Mouse (Mus musculus): ENCODE measurements around the gene Gpr26. TPM values are rescaled to one million over a fixed set of nuclear protein-coding genes. Genes with fewer than 3 reads are reported as not detected.

Gene Gpr26
- polyA plus RNA-seq, 1 experiment from 2014 or later: not detected

DNA sequence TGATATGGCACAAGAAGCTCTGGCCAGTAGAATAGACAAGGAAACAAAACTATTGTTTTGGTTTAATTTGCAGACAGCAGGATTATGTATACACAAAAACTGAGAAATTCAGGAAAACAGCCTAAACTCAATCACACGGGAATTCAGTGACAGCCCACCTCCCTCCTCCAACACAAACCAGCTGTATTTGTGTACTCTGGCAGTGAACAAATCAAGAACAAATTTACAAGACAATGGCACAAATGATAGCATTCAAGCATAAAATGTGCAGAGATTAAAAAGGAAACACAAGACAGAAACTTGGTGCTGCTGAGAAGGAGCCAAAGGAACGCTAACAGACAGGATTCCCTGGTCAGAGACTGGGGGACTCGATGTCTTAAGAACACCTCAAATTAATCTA lies 12.9 kb upstream of the Gpr26 start:
- H3K4me3 ChIP-seq (ENCODE audit: low read depth, low read length): no peak overlapping the region

DNA sequence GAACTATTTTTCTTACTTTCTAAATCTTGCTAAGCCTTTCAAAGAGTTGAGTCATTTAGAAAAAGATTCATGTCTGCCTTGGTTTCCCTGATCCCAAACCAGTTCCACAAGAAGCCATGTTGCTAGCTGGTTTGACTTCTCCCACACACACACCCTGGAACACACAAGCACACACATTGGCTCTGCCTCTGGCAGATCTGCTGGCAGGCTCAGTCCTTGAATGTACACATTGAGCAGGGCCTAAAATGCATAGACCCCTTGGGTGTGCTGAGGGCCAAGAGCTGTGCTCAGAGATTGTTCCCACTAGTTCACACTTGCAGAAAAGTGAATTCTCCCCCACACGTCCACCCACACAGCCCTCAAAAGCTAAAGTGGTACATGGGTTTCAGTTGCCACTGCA lies 7.6 kb upstream of the Gpr26 start:
- H3K4me3 ChIP-seq (ENCODE audit: low read depth, low read length): no peak overlapping the region
- TF ChIP-seq EP300 (optimal IDR thresholded peaks at IDR 0.05): no peak
- TF ChIP-seq CTCF (IDR thresholded peaks at IDR 0.05; ENCODE audit: low read depth): no peak
- WGBS: 62% methylated on average over 1 of the region's 1 CpGs
- H3K9ac ChIP-seq (ENCODE audit: low read length): no peak overlapping the region
- no peaks in the 10 kb centered on the region for H3K9me3 ChIP-seq (ENCODE audit: control insufficient read depth, low read length)
- H3K4me2 ChIP-seq (replicated peaks; ENCODE audit: low read depth): no peak overlapping the region
- H3K27me3 ChIP-seq (ENCODE audit: control insufficient read depth, insufficient read depth, low read length): no peaks in the 10 kb centered on the region
- ATAC-seq (ENCODE audit: low FRiP score, low TSS enrichment): no peak
- H3K36me3 ChIP-seq (ENCODE audit: control insufficient read depth, insufficient read depth, low read length): no peaks in the 10 kb centered on the region
- no peak for DNase-seq (ENCODE audit: low spot score)
- no peak overlapping the region for H3K27ac ChIP-seq (replicated peaks)
- H3K4me1 ChIP-seq (replicated peaks; ENCODE audit: control insufficient read depth, insufficient read depth): no peaks in the 10 kb centered on the region

More for the DNA sequence above, 12.9 kb upstream of the Gpr26 start:
- H3K4me2 ChIP-seq (replicated peaks; ENCODE audit: low read depth): no peak overlapping the region
- H3K4me1 ChIP-seq (replicated peaks; ENCODE audit: control insufficient read depth, insufficient read depth): no peaks in the 10 kb centered on the region
- ATAC-seq (ENCODE audit: low FRiP score, low TSS enrichment) (no peak), DNase-seq (ENCODE audit: low spot score) (no peak)
- H3K9me3 ChIP-seq (ENCODE audit: control insufficient read depth, low read length): no peaks in the 10 kb centered on the region
- H3K36me3 ChIP-seq (ENCODE audit: control insufficient read depth, insufficient read depth, low read length): no peaks in the 10 kb centered on the region
- no peaks in the 10 kb centered on the region for H3K27me3 ChIP-seq (ENCODE audit: control insufficient read depth, insufficient read depth, low read length)
- no peak overlapping the region for H3K9ac ChIP-seq (ENCODE audit: low read length)
- no peak for TF ChIP-seq EP300 (optimal IDR thresholded peaks at IDR 0.05)
- no peak for TF ChIP-seq CTCF (IDR thresholded peaks at IDR 0.05; ENCODE audit: low read depth)
- H3K27ac ChIP-seq (replicated peaks): no peak overlapping the region
- WGBS: 49% methylated on average over 3 of the region's 3 CpGs

DNA sequence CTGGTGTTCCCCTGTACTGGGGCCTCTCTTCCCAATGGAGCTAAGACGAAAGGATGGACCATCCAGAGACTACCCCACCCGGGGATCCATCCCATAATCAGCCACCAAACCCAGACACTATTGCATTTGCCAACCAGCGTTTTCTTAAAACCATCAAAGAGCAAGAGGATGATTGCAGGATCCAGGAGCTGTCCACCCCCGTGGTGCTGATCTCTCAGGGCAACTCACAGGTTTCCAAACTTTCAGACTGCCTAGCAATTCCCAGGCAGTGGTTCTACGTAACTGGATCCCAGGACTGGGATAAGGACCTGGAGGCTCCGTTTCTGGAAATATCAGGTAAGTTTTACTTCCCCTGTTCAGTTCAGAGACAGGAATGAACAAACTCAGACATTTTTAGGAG lies 5.7 kb upstream of the Gpr26 start:
- WGBS: 24% methylated on average over 6 of the region's 6 CpGs
- Histone ChIP-seq H3K4me3 (ENCODE audit: low read depth, low read length) (no peak overlapping the region), H3K4me1 (replicated peaks; ENCODE audit: control insufficient read depth, insufficient read depth) (no peaks in the 10 kb centered on the region), H3K9me3 (ENCODE audit: control insufficient read depth, low read length) (no peaks in the 10 kb centered on the region), H3K27ac (replicated peaks) (no peak overlapping the region), H3K4me2 (replicated peaks; ENCODE audit: low read depth) (no peak overlapping the region), H3K9ac (ENCODE audit: low read length) (no peak overlapping the region), H3K36me3 (ENCODE audit: control insufficient read depth, insufficient read depth, low read length) (no peaks in the 10 kb centered on the region), H3K27me3 (ENCODE audit: control insufficient read depth, insufficient read depth, low read length) (no peaks in the 10 kb centered on the region)
- TF ChIP-seq EP300 (optimal IDR thresholded peaks at IDR 0.05): no peak
- no peak for TF ChIP-seq CTCF (IDR thresholded peaks at IDR 0.05; ENCODE audit: low read depth)
- no peak for ATAC-seq (ENCODE audit: low FRiP score, low TSS enrichment)
- DNase-seq (ENCODE audit: low spot score): peak; percentile 57

DNA sequence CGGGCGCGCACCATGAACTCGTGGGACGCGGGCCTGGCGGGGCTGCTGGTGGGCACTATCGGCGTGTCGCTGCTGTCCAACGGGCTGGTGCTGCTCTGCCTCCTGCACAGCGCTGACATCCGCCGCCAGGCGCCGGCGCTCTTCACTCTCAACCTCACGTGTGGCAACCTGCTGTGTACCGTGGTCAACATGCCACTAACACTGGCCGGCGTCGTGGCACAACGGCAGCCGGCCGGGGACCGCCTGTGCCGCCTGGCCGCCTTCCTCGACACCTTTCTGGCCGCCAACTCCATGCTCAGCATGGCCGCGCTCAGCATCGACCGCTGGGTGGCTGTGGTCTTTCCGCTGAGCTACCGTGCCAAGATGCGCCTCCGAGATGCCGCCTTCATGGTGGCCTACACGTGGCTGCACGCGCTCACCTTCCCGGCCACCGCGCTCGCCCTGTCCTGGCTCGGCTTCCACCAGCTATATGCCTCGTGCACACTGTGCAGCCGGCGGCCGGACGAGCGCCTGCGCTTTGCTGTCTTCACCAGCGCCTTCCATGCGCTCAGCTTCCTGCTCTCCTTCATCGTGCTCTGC lies 745 bp downstream of the Gpr26 start:
- H3K9me3 ChIP-seq (ENCODE audit: control insufficient read depth, low read length): no peaks in the 10 kb centered on the region
- no peak overlapping the region for H3K4me2 ChIP-seq (replicated peaks; ENCODE audit: low read depth)
- TF ChIP-seq CTCF (IDR thresholded peaks at IDR 0.05; ENCODE audit: low read depth) (no peak), EP300 (optimal IDR thresholded peaks at IDR 0.05) (no peak)
- H3K4me1 ChIP-seq (replicated peaks; ENCODE audit: control insufficient read depth, insufficient read depth): no peaks in the 10 kb centered on the region
- ATAC-seq (ENCODE audit: low FRiP score, low TSS enrichment) (peak; percentile 38; the same call in 1 of the 2 replicates), DNase-seq (ENCODE audit: low spot score) (no peak)
- H3K27me3 ChIP-seq (ENCODE audit: control insufficient read depth, insufficient read depth, low read length): peaks cover 9% of the 10 kb centered on the region; the same call in 1 of the 2 replicates
- no peak overlapping the region for H3K4me3 ChIP-seq (ENCODE audit: low read depth, low read length)
- 8% methylated on average over 55 of the region's 57 CpGs for WGBS
- no peak overlapping the region for H3K27ac ChIP-seq (replicated peaks)
- no peak overlapping the region for H3K9ac ChIP-seq (ENCODE audit: low read length)
- no peaks in the 10 kb centered on the region for H3K36me3 ChIP-seq (ENCODE audit: control insufficient read depth, insufficient read depth, low read length)

DNA sequence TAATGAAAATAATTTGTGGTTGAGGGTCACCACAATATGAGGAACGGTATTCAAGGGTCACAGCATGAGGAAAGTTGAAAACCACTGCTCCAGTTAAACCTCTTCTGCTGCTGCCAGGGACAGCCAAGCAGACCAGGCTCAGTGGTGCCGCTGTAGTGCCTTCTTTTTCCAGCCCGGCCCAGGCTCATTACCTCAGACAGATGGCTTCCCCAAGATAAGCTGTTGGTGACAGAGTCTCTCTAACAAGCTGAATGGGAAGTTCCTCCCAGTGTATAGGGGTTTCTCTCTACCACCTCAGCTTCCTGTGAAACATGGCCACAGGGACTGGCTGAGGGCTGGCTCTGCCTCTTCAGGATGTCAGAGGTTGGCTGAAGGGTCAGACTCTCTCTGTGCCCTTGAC lies 4.0 kb downstream of the Gpr26 start:
- Histone ChIP-seq H3K4me1 (replicated peaks; ENCODE audit: control insufficient read depth, insufficient read depth) (no peaks in the 10 kb centered on the region), H3K9ac (ENCODE audit: low read length) (no peak overlapping the region), H3K27ac (replicated peaks) (no peak overlapping the region), H3K27me3 (ENCODE audit: control insufficient read depth, insufficient read depth, low read length) (peaks cover 9% of the 10 kb centered on the region; the same call in 1 of the 2 replicates), H3K9me3 (ENCODE audit: control insufficient read depth, low read length) (no peaks in the 10 kb centered on the region), H3K4me3 (ENCODE audit: low read depth, low read length) (no peak overlapping the region), H3K4me2 (replicated peaks; ENCODE audit: low read depth) (no peak overlapping the region), H3K36me3 (ENCODE audit: control insufficient read depth, insufficient read depth, low read length) (no peaks in the 10 kb centered on the region)
- WGBS: 49% methylated on average over 3 of the region's 3 CpGs
- TF ChIP-seq EP300 (optimal IDR thresholded peaks at IDR 0.05): no peak
- no peak for TF ChIP-seq CTCF (IDR thresholded peaks at IDR 0.05; ENCODE audit: low read depth)
- DNase-seq (ENCODE audit: low spot score) (no peak), ATAC-seq (ENCODE audit: low FRiP score, low TSS enrichment) (no peak)

DNA sequence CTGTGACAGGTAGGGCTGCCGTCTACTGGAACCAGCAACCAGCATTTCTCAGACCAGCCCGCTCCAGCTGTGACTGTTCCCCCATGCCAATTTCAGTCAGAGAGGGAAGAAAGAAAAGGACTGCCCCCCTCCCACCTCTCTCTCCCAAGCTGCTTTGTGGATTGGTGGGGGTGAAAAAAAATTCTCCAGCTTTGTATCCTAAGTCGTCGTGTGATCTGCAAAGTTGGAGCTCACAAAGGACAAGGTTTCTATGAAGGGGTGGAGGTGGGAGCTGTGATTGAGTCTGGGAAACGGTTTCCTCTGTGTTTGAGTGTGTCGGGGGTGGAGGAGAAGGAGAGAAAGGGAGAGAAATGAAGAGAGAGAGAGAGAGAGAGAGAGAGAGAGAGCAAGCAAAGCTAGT lies 9.6 kb downstream of the Gpr26 start:
- TF ChIP-seq CTCF (IDR thresholded peaks at IDR 0.05; ENCODE audit: low read depth): no peak
- TF ChIP-seq EP300 (optimal IDR thresholded peaks at IDR 0.05): no peak
- WGBS: 67% methylated on average over 6 of the region's 6 CpGs
- no peaks in the 10 kb centered on the region for H3K36me3 ChIP-seq (ENCODE audit: control insufficient read depth, insufficient read depth, low read length)
- no peak overlapping the region for H3K4me3 ChIP-seq (ENCODE audit: low read depth, low read length)
- DNase-seq (ENCODE audit: low spot score) (no peak), ATAC-seq (ENCODE audit: low FRiP score, low TSS enrichment) (no peak)
- H3K4me1 ChIP-seq (replicated peaks; ENCODE audit: control insufficient read depth, insufficient read depth): no peaks in the 10 kb centered on the region
- no peak overlapping the region for H3K4me2 ChIP-seq (replicated peaks; ENCODE audit: low read depth)
- no peak overlapping the region for H3K27ac ChIP-seq (replicated peaks)
- H3K27me3 ChIP-seq (ENCODE audit: control insufficient read depth, insufficient read depth, low read length): no peaks in the 10 kb centered on the region
- H3K9me3 ChIP-seq (ENCODE audit: control insufficient read depth, low read length): no peaks in the 10 kb centered on the region
- H3K9ac ChIP-seq (ENCODE audit: low read length): no peak overlapping the region
